Mouse (Mus musculus) liver, postnatal 0 days (tissue): ENCODE measurements around the gene Abr. TPM values are rescaled to one million over a fixed set of nuclear protein-coding genes. Genes with fewer than 3 reads are reported as not detected.

Experiments used
- ATAC-seq: fragments of 200-750 bp; cut with Nextera tagmentation; 2 replicates; pipeline ENCODE4 v1.8.0; 2017; ENCODE audit warnings: mild to moderate bottlenecking, moderate library complexity
- DNase-seq: peaks from one replicate; pipeline ENCODE4 v3.0.0-alpha.2; 2016
- H3K27ac ChIP-seq: fragments of 300-500 bp; sonication (generic); 2 replicates; pipeline ENCODE4 v1.5.1; 2014; ENCODE audit warnings: antibody characterized with exemption, moderate library complexity, mild to moderate bottlenecking, low read depth
- H3K27me3 ChIP-seq: fragments of 300-500 bp; sonication (generic); 2 replicates; pipeline ENCODE4 v1.6.1; 2014; ENCODE audit warnings: low read length, control low read depth, mixed read lengths; ENCODE audit not compliant: insufficient read depth
- H3K36me3 ChIP-seq: fragments of 300-500 bp; sonication (generic); replicated peaks from 2 replicates; pipeline ENCODE4 v1.6.1; 2014; ENCODE audit warnings: mild to moderate bottlenecking, control low read depth, low read length, moderate library complexity, mixed read lengths; ENCODE audit not compliant: insufficient read depth
- H3K4me1 ChIP-seq: fragments of 300-500 bp; sonication (generic); 2 replicates; pipeline ENCODE4 v1.6.1; 2014; ENCODE audit warnings: antibody characterized with exemption, mild to moderate bottlenecking, control low read depth; ENCODE audit not compliant: insufficient read depth
- H3K4me2 ChIP-seq: fragments of 300-500 bp; sonication (generic); 2 replicates; pipeline ENCODE4 v1.6.1; 2014; ENCODE audit warnings: low read depth, mild to moderate bottlenecking, low read length, moderate library complexity, mixed read lengths
- H3K4me3 ChIP-seq: fragments of 300-500 bp; sonication (generic); 2 replicates; pipeline ENCODE4 v1.5.1; 2014; ENCODE audit warnings: low read depth, low read length
- H3K9ac ChIP-seq: fragments of 300-500 bp; sonication (generic); replicated peaks from 2 replicates; pipeline ENCODE4 v1.6.1; 2014; ENCODE audit warnings: mild to moderate bottlenecking, moderate library complexity
- H3K9me3 ChIP-seq: fragments of 300-500 bp; sonication (generic); 2 replicates; pipeline ENCODE4 v1.6.1; 2016; ENCODE audit warnings: mild to moderate bottlenecking, control low read depth, low read length, mixed read lengths
- CTCF ChIP-seq: sonication (generic); IDR thresholded peaks from 2 replicates; pipeline ENCODE4 v1.5.1; 2016; ENCODE audit warnings: antibody characterized with exemption, low read depth
- EP300 ChIP-seq: IDR thresholded peaks from 2 replicates; pipeline ENCODE4 v1.6.1; 2016; ENCODE audit warnings: antibody characterized with exemption, low read depth, mild to moderate bottlenecking
- WGBS: fragments of 180-500 bp; shearing (Covaris S2); extraction: QIAGEN DNeasy Blood & Tissue Kit; methylation state at CpG from one replicate; pipeline ENCODE4 v1.1.7; 2014; ENCODE audit not compliant: insufficient replicate concordance; 5-methylcytosine and 5-hydroxymethylcytosine counted together
- polyA plus RNA-seq: library from polyadenylated mRNA; unstranded; fragments of >200 nt; fragmentation: Nextera tagmentation; extraction: Ambion mirVana; gene quantifications from 2 replicates; pipeline ENCODE4 v1.2.1, GENCODE M21; 2015

Abr gene
- polyA plus RNA-seq, 1 experiment from 2014 or later = 3.6 TPM

DNA sequence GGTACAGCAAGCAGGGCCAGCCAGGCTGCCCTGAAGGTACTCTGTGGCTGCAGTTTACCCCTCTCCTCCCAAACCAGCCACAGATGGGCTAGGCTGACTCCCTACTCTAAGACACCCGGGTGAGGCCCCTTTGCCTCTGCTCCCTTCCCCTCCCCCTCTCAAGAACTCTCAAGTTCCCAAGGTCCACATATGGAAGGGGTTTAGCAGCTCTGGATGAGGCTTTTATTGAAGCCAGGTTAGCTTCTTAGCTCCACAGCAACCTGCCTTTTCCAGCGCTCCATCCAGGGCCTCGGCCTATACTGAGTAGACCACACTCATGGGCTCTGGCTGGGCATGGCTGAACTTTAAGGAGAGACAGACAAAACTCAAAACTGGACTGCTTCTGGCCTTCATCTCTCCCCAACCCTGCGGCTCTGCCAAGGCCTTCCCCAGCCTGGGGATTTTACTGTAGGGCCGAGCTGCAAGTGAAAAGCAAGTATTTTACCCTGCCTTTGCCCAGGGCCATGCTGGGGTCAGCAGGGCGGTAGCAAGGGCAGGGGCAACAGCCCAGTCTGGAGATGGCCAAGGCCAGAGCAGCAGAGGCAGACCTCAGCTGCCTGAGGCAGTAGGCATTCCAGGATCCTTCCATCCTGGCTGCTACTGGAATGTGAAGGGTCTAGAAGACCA lies 192.0 kb downstream of the Abr start:
- DNase-seq (no peak), ATAC-seq (no peak)
- WGBS = 79% methylated on average over 6 of the region's 6 CpGs

DNA sequence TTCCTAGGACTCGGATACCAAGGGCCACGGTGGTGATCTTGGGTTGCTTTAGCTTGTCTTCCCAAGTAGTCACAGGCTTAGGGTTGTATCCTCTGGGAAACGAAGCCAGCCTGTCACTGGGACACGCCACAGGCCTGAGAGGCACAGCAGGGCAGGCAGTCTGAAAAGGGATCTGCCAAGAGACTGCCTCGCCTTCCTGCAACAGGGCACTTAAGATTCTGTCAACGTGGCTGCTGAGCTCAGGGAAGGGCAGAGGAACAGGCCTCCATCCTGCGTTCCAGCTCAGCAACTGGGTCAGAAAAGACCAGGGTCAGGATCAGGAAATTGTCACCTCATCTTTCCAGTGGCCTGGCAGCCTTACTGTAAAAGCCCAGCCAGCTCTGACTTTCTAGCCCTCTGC lies 192.6 kb downstream of the Abr start:
- no peak for TF ChIP-seq CTCF
- no peak for TF ChIP-seq EP300
- Histone ChIP-seq H3K4me3 (no peak overlapping the region), H3K36me3 (0 out of 2 replicates have a peak, but pooled peaks cover 2% of the 10 kb centered on the region), H3K27ac (no peak overlapping the region), H3K4me1 (no peaks in the 10 kb centered on the region), H3K27me3 (no peaks in the 10 kb centered on the region), H3K4me2 (no peak overlapping the region), H3K9me3 (no peaks in the 10 kb centered on the region), H3K9ac (no peak overlapping the region)
- DNase-seq (no peak), ATAC-seq (no peak)
- WGBS = 72% methylated on average over 7 of the region's 7 CpGs

More for the DNA sequence above, 192.0 kb downstream of the Abr start:
- H3K4me2 ChIP-seq = no peak overlapping the region
- no peak for TF ChIP-seq CTCF
- no peaks in the 10 kb centered on the region for H3K4me1 ChIP-seq
- no peak overlapping the region for H3K9ac ChIP-seq
- H3K36me3 ChIP-seq = 0 out of 2 replicates have a peak, but pooled peaks cover 2% of the 10 kb centered on the region
- H3K9me3 ChIP-seq = no peaks in the 10 kb centered on the region
- H3K27ac ChIP-seq = no peak overlapping the region
- no peak overlapping the region for H3K4me3 ChIP-seq
- no peaks in the 10 kb centered on the region for H3K27me3 ChIP-seq

DNA sequence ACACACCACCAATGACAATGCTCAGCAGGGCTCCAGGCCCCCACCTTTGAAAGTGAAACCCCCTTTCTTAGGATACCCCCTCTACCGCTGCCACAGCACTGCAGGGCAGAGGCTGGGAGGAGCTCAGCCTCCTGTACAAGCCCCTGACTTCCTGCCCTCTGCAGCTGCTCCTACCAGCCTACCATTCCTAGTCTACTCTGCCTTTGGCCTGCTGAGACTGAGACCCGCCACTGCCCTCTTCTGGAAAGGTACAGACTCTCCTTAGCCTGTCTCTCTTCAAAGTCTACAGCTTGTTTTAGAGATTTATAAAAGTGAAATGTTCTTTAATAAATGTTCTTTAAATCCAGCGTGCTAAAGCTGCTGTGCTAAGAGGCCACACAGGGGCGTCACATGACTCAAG lies 193.1 kb downstream of the Abr start:
- DNase-seq (no peak), ATAC-seq (no peak)
- Histone ChIP-seq H3K9ac (no peak overlapping the region), H3K27ac (no peak overlapping the region), H3K4me2 (no peak overlapping the region), H3K9me3 (no peaks in the 10 kb centered on the region), H3K4me3 (no peak overlapping the region), H3K4me1 (no peaks in the 10 kb centered on the region), H3K27me3 (no peaks in the 10 kb centered on the region), H3K36me3 (0 out of 2 replicates have a peak, but pooled peaks cover 2% of the 10 kb centered on the region)
- peak; percentile 30 for TF ChIP-seq CTCF
- no peak for TF ChIP-seq EP300
- WGBS = 56% methylated on average over 4 of the region's 4 CpGs

DNA sequence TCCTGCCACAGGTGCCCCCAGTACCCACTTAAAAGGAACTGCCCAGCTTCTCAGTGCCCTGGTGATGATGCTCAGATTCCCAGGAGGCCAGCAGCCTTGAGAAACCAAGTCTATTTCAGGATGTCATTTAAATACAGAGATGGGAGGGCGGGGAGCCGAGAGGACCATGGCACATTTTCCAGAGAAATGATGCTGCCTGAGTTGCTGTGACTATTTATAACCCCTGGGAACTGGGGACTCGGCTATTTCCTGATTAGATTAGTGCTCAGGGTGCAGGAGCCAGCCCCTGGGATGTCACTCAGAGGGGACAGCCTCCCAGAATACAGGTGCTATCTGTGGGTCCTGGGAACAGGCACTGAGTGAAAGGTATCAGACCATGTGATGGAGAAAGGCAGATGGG lies 194.3 kb downstream of the Abr start:
- H3K4me2 ChIP-seq = no peak overlapping the region
- WGBS = 76% methylated on average over 3 of the region's 3 CpGs
- H3K27me3 ChIP-seq = no peaks in the 10 kb centered on the region
- no peak for TF ChIP-seq EP300
- TF ChIP-seq CTCF = no peak
- H3K4me3 ChIP-seq = no peak overlapping the region
- no peak overlapping the region for H3K27ac ChIP-seq
- H3K9ac ChIP-seq = no peak overlapping the region
- H3K9me3 ChIP-seq = no peaks in the 10 kb centered on the region
- no peaks in the 10 kb centered on the region for H3K4me1 ChIP-seq
- no peak for ATAC-seq
- DNase-seq = no peak
- 0 out of 2 replicates have a peak, but pooled peaks cover 2% of the 10 kb centered on the region for H3K36me3 ChIP-seq

DNA sequence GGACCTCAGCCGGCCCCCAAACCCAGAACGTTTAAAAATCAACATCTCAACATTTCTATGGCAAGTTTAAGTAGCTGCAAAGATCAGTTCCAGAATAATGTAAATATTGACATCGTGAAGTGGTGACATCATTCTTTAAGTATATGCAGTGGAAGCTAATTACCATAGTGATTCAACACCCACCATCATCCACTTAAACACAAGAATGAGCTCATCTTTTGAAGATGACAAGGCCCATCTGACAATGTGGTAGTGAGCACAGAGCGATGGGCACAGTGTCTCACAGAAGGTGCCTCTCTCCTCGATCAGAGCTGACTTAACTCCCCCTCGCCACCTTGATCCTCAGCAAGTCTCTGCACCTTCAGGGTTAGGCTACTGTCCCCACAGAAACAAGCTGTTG lies 196.4 kb downstream of the Abr start:
- WGBS = 71% methylated on average over 6 of the region's 6 CpGs
- ATAC-seq (no peak), DNase-seq (no peak)
- Histone ChIP-seq H3K4me3 (no peak overlapping the region), H3K27ac (no peak overlapping the region), H3K27me3 (no peaks in the 10 kb centered on the region), H3K9ac (no peak overlapping the region), H3K4me2 (no peak overlapping the region), H3K9me3 (no peaks in the 10 kb centered on the region), H3K36me3 (peaks cover 7% of the 10 kb centered on the region; the same call in 1 of the 2 replicates), H3K4me1 (no peaks in the 10 kb centered on the region)
- no peak for TF ChIP-seq EP300
- TF ChIP-seq CTCF = no peak

DNA sequence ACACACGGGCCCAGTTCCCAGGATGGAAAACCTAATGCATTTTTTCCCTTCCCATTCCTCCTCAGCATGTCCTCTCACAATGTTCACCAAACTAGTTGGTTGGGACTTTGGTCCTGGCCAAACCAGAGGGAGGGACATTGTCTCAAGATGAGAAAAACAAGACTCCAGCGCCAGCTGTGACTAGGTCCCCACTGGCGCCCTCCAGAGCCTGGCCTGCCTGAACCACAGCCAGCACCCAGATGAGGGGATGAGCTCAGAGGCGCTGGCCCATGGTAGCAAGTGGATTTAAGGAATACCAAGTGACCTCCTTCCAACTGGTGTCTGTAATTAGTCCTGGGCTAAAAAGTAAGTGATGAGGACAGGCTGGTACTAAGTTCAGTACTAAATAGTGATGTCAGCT lies 201.2 kb downstream of the Abr start:
- no peaks in the 10 kb centered on the region for H3K4me1 ChIP-seq
- no peak overlapping the region for H3K9ac ChIP-seq
- H3K36me3 ChIP-seq = peaks cover 35% of the 10 kb centered on the region
- TF ChIP-seq CTCF (no peak), EP300 (no peak)
- no peak overlapping the region for H3K4me3 ChIP-seq
- H3K27ac ChIP-seq = no peak overlapping the region
- no peak overlapping the region for H3K4me2 ChIP-seq
- no peaks in the 10 kb centered on the region for H3K9me3 ChIP-seq
- DNase-seq = no peak
- H3K27me3 ChIP-seq = no peaks in the 10 kb centered on the region
- no peak for ATAC-seq
- 62% methylated on average over 4 of the region's 4 CpGs for WGBS
